Mouse (Mus musculus): Measurements from ENCODE around the gene Gm11084.

Gm11084 gene

GRCm38 (mm10) chr2:72935937-72936336 is 50.6 kb downstream of the Gm11084 start:
- DNase-seq (ENCODE audit: low read depth, low spot score) = no peak

- no peak for DNase-seq (ENCODE audit: low read depth, low spot score)
Observed at GRCm38 (mm10) chr2:72932186-72932585, 54.3 kb downstream of the Gm11084 start.

GRCm38 (mm10) chr2:72924981-72925380 is 61.5 kb downstream of the Gm11084 start:
- no peak for DNase-seq (ENCODE audit: low read depth, low spot score)
